Mouse (Mus musculus) layer of hippocampus, postnatal 10 days (tissue): ENCODE data around the gene Fto. TPM values are rescaled to one million over a fixed set of nuclear protein-coding genes. Genes with fewer than 3 reads are reported as not detected.

Experiments used
- DNase-seq, 2 experiments: peaks; one replicate each; pipeline ENCODE4 v3.0.0; 2021; ENCODE audit warnings: low spot score in 2 of 2
- total RNA-seq, 2 experiments: library from RNA; stranded (reverse); gene quantifications; 2 replicates each; pipeline ENCODE4 v1.2.3; 2021

Fto gene
- total RNA-seq, 2 experiments from 2014 or later, result 116 to 120 TPM

DNA sequence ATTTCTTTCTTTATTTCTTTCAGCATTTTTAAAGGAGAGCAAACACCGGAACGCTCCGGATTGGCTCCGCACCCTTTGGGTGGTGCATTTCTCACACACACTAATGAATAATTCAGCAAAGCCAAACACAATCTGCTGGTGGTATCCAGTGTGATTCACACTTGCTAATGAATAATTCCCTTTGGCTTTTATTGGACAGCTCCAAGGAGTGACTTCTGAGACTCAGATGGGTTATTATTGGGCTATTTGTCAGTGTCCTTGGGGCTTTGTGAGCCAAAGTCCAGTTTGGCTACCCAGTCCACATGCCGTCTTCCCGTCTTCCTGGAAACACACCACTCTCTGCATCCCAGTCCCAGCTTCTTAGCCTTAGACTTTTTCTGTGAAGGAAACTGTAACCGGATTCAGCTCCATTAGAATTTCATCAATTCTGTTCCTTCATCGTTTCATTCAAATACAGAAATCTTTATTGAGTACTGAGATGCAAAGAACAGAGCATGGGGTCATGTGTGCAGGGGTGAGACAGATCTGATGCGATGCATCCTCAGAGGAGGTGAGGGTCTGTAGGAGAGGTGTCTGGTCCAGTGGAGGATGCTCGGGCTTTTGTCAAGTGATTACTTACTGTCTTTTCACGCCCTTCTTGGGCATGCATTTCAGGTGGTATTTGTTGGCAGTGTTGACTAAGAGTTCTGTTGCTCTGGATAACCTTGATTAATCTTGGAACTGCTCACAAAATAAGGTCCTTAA is 42.8 kb downstream of the Fto start:
- DNase-seq, result no peak

DNA sequence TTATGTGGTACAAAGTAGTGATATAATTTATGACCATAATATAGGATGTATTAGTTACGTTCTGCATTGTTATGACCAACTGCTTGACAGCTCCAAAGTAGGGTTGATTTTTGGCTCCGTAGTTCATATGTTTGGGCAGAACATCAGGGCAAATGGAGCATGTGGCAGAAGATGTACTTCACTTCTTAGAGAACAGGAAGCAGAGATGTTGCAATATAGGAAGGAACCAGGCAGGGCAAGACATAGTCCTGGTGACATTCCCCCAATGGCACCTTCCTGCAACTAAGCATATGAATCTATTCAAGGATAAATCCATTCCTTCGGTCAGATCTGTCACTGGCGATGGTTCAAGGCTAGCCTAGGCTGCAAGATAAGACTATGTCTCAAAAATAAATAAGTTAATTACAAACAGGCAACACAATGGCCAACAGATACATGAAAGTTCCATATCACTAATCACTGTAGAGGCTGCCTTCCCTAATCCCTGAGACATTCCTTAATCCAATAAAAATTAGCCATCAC is 44.2 kb downstream of the Fto start:
- no peak for DNase-seq

DNA sequence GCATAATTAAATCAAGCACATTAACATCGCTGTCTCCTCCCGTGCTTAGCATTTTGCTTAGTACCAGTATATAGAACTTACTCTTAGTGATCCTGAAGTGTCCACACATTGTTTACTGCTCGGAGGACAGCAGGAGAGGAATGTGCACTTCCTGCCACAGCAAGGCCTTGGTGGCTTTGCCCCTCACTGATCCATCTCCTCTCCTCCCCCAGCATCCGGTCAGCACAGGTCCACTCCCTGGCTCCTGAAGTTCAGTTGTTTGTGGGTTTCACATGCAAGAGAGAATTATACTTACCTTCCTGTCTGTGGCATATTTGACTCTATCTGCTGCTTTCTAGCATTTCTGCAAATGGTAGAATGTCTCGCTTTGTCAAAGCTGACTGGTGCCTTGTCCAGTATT is 44.7 kb downstream of the Fto start:
- no peak for DNase-seq

DNA sequence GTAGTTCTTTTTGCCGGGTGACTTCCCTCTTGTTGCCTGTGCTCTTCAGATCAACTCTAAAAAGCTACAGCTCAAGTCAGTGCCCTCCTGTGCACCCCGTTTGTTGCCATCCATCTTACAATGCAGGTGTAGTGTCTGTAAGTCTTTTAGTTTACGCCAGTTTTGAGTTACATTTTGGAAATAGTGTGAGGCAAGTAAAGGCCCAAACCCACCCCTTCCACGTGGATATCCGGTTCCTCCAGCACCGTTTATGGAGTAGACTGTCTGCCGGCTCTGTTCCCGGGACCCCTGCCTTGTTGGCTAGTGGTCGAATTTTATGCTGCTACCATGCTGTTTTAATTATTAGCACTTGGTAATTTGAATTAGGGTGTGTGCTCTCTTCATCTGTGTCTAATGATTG is 46.2 kb downstream of the Fto start:
- DNase-seq, result no peak

- no peak for DNase-seq
Measured at GRCm38 (mm10) chr8:91360644-91361357, 47.5 kb downstream of the Fto start.

DNA sequence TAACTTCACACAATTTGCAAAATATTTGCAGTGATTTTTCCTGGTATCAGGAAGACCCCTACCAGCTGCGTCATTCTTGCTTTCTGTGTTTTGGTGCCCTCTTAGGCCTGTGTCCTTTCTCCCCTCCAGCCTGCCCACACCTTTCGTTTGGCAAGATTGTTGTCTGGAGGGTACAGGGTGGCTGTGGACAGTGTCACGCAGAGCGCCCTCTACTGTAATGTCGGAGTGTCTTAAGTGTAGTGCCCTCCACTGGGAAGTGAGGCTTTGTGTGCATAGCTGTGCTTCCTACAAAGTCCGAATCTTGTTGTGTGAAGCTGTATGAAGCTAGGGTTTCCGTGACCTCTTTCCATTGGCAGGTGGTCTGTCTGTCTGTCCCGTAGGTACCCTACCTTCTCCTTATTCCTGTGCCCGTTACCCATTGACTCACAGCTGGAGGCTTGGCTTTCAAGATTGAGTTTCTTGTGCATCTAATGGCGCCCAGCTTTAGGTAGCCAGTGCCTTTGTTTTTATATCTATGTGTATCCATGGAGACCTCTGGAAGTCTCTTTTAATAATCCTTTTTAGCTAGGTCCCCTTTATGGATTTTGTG is 50.0 kb downstream of the Fto start:
- DNase-seq, result no peak

DNA sequence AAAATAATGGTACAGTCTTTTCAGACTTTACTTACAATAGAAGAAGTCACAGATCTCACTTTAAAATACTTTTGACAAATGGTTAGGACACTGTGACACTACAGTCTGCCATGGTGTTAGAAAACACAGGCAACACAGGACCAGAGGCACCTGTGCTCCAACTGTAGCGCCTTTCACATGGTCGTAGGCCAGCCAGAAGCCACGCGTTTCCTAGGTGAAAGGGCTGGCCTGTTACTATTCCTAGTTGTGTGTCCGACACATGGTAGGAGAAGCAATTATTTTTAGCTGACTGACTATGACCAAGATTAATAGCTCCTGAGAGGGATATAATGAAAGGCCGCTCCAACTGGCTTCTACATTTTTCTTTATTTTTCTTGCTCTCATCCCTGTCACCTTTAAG is 50.9 kb downstream of the Fto start:
- no peak for DNase-seq

DNA sequence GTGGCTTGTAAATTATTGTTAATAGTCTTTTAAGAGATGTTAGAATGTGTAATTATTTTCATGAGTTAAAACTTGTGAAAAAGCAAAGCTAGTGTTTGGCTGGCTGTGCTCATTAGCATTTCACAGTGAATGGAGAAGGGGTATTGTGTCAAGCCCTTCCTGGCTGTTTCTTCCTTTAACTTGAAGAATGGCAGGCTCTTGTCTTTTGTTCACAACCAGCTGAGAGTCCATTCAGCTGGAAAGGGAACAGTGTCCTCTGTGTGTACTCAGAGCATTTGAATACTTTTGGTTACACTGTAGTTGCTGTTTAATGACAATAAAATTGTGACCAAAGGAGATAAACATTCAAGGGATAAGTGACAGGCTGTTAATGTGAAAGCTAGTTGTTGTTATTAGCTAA is 52.5 kb downstream of the Fto start:
- DNase-seq, result no peak

DNA sequence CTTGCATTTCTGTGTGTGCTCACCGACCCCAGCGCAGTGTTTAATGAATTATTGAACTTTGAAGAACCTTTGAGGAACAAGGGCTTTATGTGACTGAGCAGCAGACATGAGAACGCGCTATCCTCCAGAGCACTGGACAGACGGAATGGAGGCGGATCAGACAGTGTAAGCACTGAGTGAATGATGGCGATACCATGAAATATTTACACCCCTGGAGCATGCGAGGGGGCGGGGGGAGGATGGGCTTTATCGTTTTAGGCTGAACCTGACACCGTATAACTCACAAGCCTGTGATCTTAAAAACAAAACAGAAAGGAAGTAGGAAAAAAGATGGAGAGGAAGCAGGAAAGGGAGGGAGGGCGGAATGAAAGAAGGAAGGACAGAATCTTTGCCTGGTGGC is 57.6 kb downstream of the Fto start:
- no peak for DNase-seq

GRCm38 (mm10) chr8:91371995-91372394 is 58.7 kb downstream of the Fto start:
- DNase-seq, result no peak

DNA sequence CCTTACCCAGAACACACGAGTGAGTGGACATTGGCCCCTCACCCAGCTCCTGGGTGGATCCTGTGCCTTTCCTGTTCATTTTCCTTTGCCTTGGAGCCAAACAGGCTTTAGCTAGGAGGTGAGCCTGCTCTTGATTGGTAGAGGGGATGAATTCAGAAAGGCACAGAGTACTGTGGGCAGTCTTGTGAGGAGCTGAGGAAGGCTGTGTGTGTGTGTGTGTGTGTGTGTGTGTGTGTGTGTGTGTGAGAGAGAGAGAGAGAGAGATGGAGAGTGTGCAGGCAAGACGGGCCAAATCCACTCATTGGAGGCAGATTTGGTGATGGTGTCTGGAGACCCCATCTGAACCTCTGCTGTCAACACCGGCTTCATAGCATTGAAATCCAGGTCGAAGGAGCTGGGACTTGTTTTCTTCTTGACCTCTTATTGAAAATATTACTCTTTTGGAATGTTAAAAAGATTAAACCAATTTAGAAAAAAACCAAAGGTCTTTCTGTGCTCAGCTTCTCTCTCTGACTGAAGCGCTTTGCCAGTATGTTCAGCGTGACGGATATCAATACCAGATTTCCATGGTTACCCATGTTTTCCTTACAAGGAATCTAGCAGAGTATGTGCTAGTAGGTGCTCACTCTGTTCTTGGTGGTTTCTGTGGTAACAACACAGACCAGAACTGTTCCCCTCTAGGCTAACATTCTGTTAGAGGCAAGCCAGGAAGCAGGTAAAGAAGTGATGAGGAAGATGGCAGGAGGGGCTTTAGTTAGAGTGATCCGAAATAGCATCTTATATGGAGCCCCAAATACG is 59.7 kb downstream of the Fto start:
- DNase-seq, result no peak

DNA sequence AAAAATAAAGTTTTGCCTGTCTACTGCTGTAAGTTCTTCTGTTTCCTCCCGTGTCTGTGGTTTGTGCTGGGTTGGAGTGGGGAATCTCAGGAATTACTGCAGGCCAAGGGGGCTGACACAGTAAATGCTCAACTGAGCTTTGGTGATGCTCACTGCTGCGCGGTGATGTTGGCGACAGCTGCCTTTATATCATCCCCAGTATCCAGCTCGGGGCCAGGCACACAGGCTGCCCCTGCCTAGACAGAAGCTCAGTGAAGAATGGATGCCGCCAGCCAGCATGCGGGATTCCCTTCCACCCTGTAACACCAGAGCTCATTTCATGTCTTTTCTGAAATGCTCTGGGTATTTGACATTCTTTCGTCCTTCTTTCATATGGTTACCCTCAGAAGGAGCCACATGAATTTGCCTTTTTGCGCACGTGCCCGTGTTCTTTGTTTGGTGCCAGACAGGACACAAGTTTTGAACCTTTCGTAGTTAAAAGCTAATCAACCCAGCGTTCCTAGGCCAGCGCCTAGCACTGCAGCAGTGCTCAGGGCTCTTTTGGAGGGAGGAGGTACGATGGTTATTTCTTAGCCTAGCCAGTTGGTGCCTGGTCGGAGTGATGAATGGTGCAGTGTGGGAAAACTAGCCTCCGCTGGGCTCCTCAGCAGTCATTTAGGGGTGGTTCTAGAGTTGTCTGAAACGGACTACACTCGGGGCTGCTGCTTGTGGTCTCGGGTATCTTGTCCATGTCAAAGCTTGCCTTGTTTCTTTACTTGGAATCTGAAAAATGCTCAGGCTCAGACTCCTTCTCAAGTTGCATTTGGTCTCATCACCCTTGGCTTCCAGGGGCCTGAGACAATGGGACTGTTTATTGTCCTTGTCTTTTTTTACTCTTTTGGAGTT is 62.0 kb downstream of the Fto start:
- DNase-seq, result no peak

DNA sequence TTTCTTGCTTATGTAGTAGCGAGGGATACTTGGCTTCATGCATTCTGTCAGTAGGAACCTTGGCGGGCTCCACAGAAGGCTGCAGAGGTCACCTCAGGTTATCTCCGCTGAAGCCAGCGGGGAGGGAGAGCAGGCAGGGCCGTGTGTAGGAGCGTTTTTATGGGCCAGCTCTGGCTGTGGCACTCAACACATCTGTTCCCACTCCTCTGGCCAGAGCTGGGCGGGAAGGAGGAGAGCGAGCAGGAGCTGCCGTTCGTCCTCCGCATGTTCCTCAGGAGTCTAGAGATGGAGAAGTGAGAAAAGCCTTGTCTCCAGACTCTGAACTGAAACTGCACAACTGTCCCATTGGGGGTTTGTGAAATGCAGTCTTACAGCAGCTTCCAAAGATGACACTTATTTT is 63.5 kb downstream of the Fto start:
- no peak for DNase-seq

- no peak for DNase-seq
Measured at GRCm38 (mm10) chr8:91377275-91377674, 64.0 kb downstream of the Fto start.

DNA sequence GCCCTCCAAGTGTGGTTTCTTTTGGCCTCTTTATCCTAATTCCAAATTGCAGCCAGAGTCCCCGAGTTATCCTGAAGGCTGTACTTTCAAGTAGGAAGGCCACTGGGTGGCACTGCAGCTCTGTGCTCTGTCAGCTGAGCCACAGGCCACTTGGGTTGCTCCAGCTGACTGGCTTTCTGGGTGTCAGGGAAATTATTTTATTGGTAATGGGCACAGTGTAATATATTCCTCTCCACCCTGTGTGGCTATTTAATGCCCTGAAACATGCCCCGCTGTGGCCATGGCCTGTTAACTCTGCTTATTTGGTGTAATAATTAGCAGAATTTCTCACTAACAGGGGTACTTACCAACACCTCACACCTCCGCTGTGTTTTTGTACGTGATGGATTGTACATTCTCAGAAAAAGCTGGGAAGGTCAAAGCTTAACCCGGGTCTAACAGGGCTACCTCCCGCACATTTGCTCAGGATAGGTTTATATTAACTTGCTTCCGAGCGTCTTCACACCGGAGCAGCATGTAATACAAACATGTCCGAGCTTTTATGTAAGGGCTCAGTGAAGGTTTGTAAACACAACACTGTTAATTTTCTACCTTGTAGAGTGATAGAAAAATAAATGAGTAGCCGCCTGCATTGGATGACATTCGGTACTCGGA is 65.6 kb downstream of the Fto start:
- DNase-seq, result peak; percentile 80 to 87

- no peak for DNase-seq
Measured at GRCm38 (mm10) chr8:91380796-91381542, 67.6 kb downstream of the Fto start.

- no peak for DNase-seq
Measured at GRCm38 (mm10) chr8:91381543-91382106, 68.3 kb downstream of the Fto start.

DNA sequence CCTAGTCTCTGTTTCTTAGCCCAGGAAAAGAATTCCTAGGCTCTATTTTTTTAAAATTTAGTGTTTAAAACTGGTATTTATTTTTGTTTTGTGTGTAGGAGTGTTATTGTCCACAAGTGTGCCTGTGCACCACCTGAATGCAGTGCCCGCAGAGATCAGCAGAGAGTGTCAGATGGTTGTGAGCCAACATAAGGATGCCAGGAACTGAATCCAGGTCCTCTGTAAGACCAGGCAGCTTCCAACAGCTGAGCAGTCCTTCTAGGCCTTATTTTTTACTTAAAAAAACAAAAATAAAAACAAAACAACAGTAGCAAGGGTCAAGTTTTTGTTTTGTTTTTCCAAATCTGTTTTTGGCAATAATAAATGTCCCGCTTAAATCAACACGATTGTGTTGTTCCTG is 69.9 kb downstream of the Fto start:
- no peak for DNase-seq

GRCm38 (mm10) chr8:91383811-91384210 is 70.5 kb downstream of the Fto start:
- no peak for DNase-seq
